Mouse (Mus musculus) olfactory bulb, adult 2 months (tissue): ENCODE data around the gene Smok3c. TPM values are rescaled to one million over a fixed set of nuclear protein-coding genes. Genes with fewer than 3 reads are reported as not detected.
"Not testable (repeated sequence)": the region's sequence is repeated elsewhere in the genome, so short reads cannot be mapped to it uniquely, and the experiment has no call there.

Experiments used
- H3K27ac ChIP-seq: fragments of 200-500 bp; 2 replicates; pipeline ENCODE4 v1.5.1; 2012; ENCODE audit warnings: low read depth, low read length; ENCODE audit not compliant: insufficient read depth
- H3K4me1 ChIP-seq: fragments of 200-500 bp; 2 replicates; pipeline ENCODE4 v1.6.1; 2012; ENCODE audit warnings: low read length; ENCODE audit not compliant: control insufficient read depth, insufficient read depth
- H3K4me3 ChIP-seq: fragments of 200-500 bp; 2 replicates; pipeline ENCODE4 v1.5.1; 2012; ENCODE audit warnings: mild to moderate bottlenecking, low read depth, low read length, moderate library complexity; ENCODE audit not compliant: insufficient read depth
- CTCF ChIP-seq: fragments of 200-500 bp; IDR thresholded peaks from 2 replicates; pipeline ENCODE4 v1.5.1; 2012; ENCODE audit warnings: low read depth, mild to moderate bottlenecking, low read length, moderate library complexity; ENCODE audit not compliant: insufficient read depth
- POLR2A ChIP-seq: fragments of 200-500 bp; IDR thresholded peaks from 2 replicates; pipeline ENCODE4 v1.6.1; 2012; ENCODE audit warnings: mild to moderate bottlenecking, low read depth, low read length, moderate library complexity; ENCODE audit not compliant: insufficient read depth
- WGBS: fragments of 180-500 bp; shearing (Covaris S2); methylation state at CpG from one replicate; pipeline ENCODE4 v1.1.7; 2018; 5-methylcytosine and 5-hydroxymethylcytosine counted together
- polyA plus RNA-seq: library from polyadenylated mRNA; stranded (reverse); fragments of >200 nt; gene quantifications from 2 replicates; pipeline ENCODE4 v1.2.4, GENCODE M21; 2012; ENCODE audit warnings: low replicate concordance; ENCODE audit not compliant: missing spikeins, insufficient read depth, insufficient read length

The Smok3c gene
- not detected in 2 replicates for polyA plus RNA-seq

GRCm38 (mm10) chr5:138052894-138053293 lies at the start of gene Smok3c:
Gene Smok3c (plus strand): TSS chr5:138053194.
- not testable (repeated sequence) for H3K27ac ChIP-seq, H3K4me3 ChIP-seq, H3K4me1 ChIP-seq
- WGBS = no CpG with 5 or more reads among the region's 5 CpGs

- no peaks in the 10 kb centered on the region for H3K4me1 ChIP-seq
- no peak overlapping the region for H3K27ac ChIP-seq
- TF ChIP-seq POLR2A = no peak
- no peak for TF ChIP-seq CTCF
- H3K4me3 ChIP-seq = no peak overlapping the region
- WGBS = 86% methylated on average over 5 of the region's 5 CpGs
Observed at GRCm38 (mm10) chr5:138009437-138009836, 43.6 kb upstream of the Smok3c start.

GRCm38 (mm10) chr5:138012382-138012781 lies 40.6 kb upstream of the Smok3c start:
- Histone ChIP-seq H3K27ac (no peak overlapping the region), H3K4me1 (no peaks in the 10 kb centered on the region), H3K4me3 (no peak overlapping the region)
- TF ChIP-seq CTCF (no peak), POLR2A (no peak)
- 92% methylated on average over 5 of the region's 5 CpGs for WGBS

GRCm38 (mm10) chr5:138016530-138016929 lies 36.5 kb upstream of the Smok3c start:
- WGBS = 93% methylated on average over 2 of the region's 2 CpGs
- H3K4me1 ChIP-seq = no peaks in the 10 kb centered on the region
- no peak for TF ChIP-seq POLR2A
- TF ChIP-seq CTCF = no peak

GRCm38 (mm10) chr5:138016997-138017396 lies 36.0 kb upstream of the Smok3c start:
- Histone ChIP-seq H3K27ac (no peak overlapping the region), H3K4me3 (no peak overlapping the region), H3K4me1 (no peaks in the 10 kb centered on the region)
- no peak for TF ChIP-seq POLR2A
- no peak for TF ChIP-seq CTCF

More at GRCm38 (mm10) chr5:138016530-138016929, 36.5 kb upstream of the Smok3c start:
- Histone ChIP-seq H3K4me3 (no peak overlapping the region), H3K27ac (no peak overlapping the region)

GRCm38 (mm10) chr5:138019577-138019976 lies 33.4 kb upstream of the Smok3c start:
- H3K27ac ChIP-seq, H3K4me1 ChIP-seq, H3K4me3 ChIP-seq: not testable (repeated sequence)
- WGBS = 81% methylated on average over 4 of the region's 4 CpGs

- not testable (repeated sequence) for H3K27ac ChIP-seq, H3K4me3 ChIP-seq
- 92% methylated on average over 4 of the region's 7 CpGs for WGBS
Observed at GRCm38 (mm10) chr5:138020961-138021479, 32.0 kb upstream of the Smok3c start, which contains the start of the genes Smok3a and Smok3b. Gene Smok3a (plus strand): TSS chr5:138021261. Gene Smok3b (plus strand): TSS chr5:138021429.

GRCm38 (mm10) chr5:138073803-138074202 lies 20.8 kb downstream of the Smok3c start:
- no peak overlapping the region for H3K4me3 ChIP-seq
- no peaks in the 10 kb centered on the region for H3K4me1 ChIP-seq
- no peak overlapping the region for H3K27ac ChIP-seq
- WGBS = 92% methylated on average over 4 of the region's 4 CpGs
- no peak for TF ChIP-seq CTCF
- no peak for TF ChIP-seq POLR2A

More at GRCm38 (mm10) chr5:138020961-138021479, 32.0 kb upstream of the Smok3c start, which contains the start of the genes Smok3a and Smok3b:
- not testable (repeated sequence) for H3K4me1 ChIP-seq

- Histone ChIP-seq H3K4me3 (no peak overlapping the region), H3K4me1 (no peaks in the 10 kb centered on the region), H3K27ac (no peak overlapping the region)
- 70% methylated on average over 3 of the region's 3 CpGs for WGBS
- TF ChIP-seq POLR2A (no peak), CTCF (no peak)
Observed at GRCm38 (mm10) chr5:138075684-138076083, 22.7 kb downstream of the Smok3c start.

- no peak for TF ChIP-seq POLR2A
- Histone ChIP-seq H3K4me1 (no peaks in the 10 kb centered on the region), H3K27ac (no peak overlapping the region), H3K4me3 (no peak overlapping the region)
- 58% methylated on average over 2 of the region's 2 CpGs for WGBS
Observed at GRCm38 (mm10) chr5:138076148-138076547, 23.2 kb downstream of the Smok3c start.
